In the genomic region with DNA sequence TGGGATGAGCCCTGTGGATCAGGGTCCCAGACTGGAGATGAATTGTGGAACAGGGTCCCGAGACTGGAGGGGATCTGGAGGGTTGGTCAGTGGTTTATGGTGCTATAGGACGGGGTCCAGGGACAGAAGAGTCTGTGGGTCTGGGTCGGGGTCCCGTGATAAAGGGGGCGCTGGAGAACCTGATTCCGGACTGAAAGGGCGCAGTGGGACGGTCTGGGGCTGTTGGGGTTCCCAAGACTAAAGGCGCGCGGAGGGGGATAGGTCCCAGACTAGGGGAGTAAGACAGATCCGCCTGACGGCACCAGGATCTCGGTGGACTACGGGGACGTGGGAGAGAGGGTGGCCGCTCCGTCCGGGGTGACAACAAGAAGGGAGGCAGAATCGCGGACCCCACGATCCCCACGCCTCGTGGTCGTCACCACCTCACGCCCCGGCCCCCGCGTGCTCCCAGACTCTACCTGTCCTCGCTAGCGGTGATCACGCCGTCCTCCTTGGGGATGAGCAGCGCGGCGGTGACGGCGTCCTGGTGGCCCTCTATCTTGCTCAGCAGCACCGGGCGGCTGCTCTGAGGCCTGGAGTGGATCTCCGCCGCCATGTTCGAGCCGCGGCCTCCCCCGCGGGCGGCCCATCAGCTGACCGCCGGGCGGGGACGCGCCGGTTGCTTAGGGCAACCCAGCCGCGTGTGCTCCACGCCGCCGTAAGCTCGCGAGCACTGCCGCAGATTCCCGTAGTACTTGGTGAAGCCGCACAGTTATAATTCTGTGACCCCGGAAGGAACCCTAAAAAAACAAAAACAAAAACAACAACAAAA, we compare ENCODE assay signal across 8 mouse cellular contexts. TPM values are rescaled to one million over a fixed set of nuclear protein-coding genes. Genes with fewer than 3 reads are reported as not detected.
A peak's percentile ranks its signal among the peaks of the same experiment; 100 is the strongest.
DNase-seq lines count a peak whose midpoint lies in the region; ATAC-seq and TF ChIP-seq lines count a peak whose summit lies in the region.

No protein-coding gene starts in this region.

- peak; percentile 87 for ATAC-seq in heart, embryonic 13.5 days (ENCODE audit: extremely low read depth, insufficient number of reproducible peaks, low FRiP score, low TSS enrichment)
- ATAC-seq in kidney, postnatal 0 days (replicated peaks; ENCODE audit: low FRiP score, low read depth): peak; percentile 93
- ATAC-seq in liver, embryonic 12.5 days: peak; percentile 93
- ATAC-seq in stomach, embryonic 14.5 days (ENCODE audit: insufficient number of reproducible peaks, insufficient read depth, low FRiP score, low read depth): peak; percentile 95

- peak overlapping the region; percentile 56; the same call in 1 of the 2 replicates for H3K27ac ChIP-seq in heart, embryonic 13.5 days (replicated peaks)
- peak overlapping the region; percentile 43; the same call in 1 of the 2 replicates for H3K27ac ChIP-seq in kidney, postnatal 0 days
- no peak overlapping the region; the same call in 1 of the 2 replicates for H3K27ac ChIP-seq in liver, embryonic 12.5 days
- no peak overlapping the region for H3K27ac ChIP-seq in stomach, embryonic 14.5 days (ENCODE audit: low read length)

- under 1% methylated on average over 58 of the region's 65 CpGs for WGBS in heart, embryonic 13.5 days
- under 1% methylated on average over 65 of the region's 65 CpGs for WGBS in kidney, postnatal 0 days
- under 1% methylated on average over 65 of the region's 65 CpGs for WGBS in liver, embryonic 12.5 days (ENCODE audit: insufficient replicate concordance)
- WGBS in stomach, embryonic 14.5 days: under 1% methylated on average over 65 of the region's 65 CpGs

- peak overlapping the region; percentile 97 for H3K9ac ChIP-seq in heart, embryonic 13.5 days
- peak overlapping the region; percentile 70 for H3K9ac ChIP-seq in kidney, postnatal 0 days (ENCODE audit: low read depth, low read length)
- peak overlapping the region; percentile 85 for H3K9ac ChIP-seq in liver, embryonic 12.5 days
- H3K9ac ChIP-seq in stomach, embryonic 14.5 days (replicated peaks; ENCODE audit: low read depth, low read length): peak overlapping the region; percentile 71

- H3K4me3 ChIP-seq in erythroblast, embryonic 14.5 days (replicated peaks): peak overlapping the region; percentile 72
- H3K4me3 ChIP-seq in heart, embryonic 13.5 days: peak overlapping the region; percentile 93
- H3K4me3 ChIP-seq in kidney, postnatal 0 days (replicated peaks; ENCODE audit: low read depth, low read length): peak overlapping the region; percentile 66
- H3K4me3 ChIP-seq in liver, embryonic 12.5 days: peak overlapping the region; percentile 83
- H3K4me3 ChIP-seq in stomach, embryonic 14.5 days (ENCODE audit: low read depth, low read length): peak overlapping the region; percentile 85

- TF ChIP-seq CTCF in kidney, postnatal 0 days (IDR thresholded peaks at IDR 0.05; ENCODE audit: low read depth): no peak

- peak; percentile 87 for DNase-seq in CD4-positive, CD25-positive, alpha-beta regulatory T cell, adult 2 months (ENCODE audit: low read depth, low spot score)
- peak; percentile 79 for DNase-seq in brain, embryonic 18.5 days (ENCODE audit: low read depth, low spot score)
- peak; percentile 91 for DNase-seq in kidney, postnatal 0 days (ENCODE audit: low spot score)
- peak; percentile 64 to 77 for DNase-seq in natural killer cell, adult 2 months (ENCODE audit: low spot score in 2 of 2)

- peak overlapping the region; percentile 92 for H3K4me2 ChIP-seq in heart, embryonic 13.5 days
- H3K4me2 ChIP-seq in kidney, postnatal 0 days (ENCODE audit: low read length): peak overlapping the region; percentile 63
- peak overlapping the region; percentile 86 for H3K4me2 ChIP-seq in liver, embryonic 12.5 days
- H3K4me2 ChIP-seq in stomach, embryonic 14.5 days (replicated peaks; ENCODE audit: low read depth, low read length): peak overlapping the region; percentile 85

- no peaks in the 10 kb centered on the region for H3K36me3 ChIP-seq in erythroblast, embryonic 14.5 days (ENCODE audit: control insufficient read depth)
- no peaks in the 10 kb centered on the region for H3K36me3 ChIP-seq in heart, embryonic 13.5 days
- no peaks in the 10 kb centered on the region for H3K36me3 ChIP-seq in kidney, postnatal 0 days (ENCODE audit: insufficient read depth, low read length)
- H3K36me3 ChIP-seq in liver, embryonic 12.5 days: no peaks in the 10 kb centered on the region
- H3K36me3 ChIP-seq in stomach, embryonic 14.5 days (ENCODE audit: control insufficient read depth, insufficient read depth, low read length): no peaks in the 10 kb centered on the region

- peaks cover 37% of the 10 kb centered on the region for H3K4me1 ChIP-seq in erythroblast, embryonic 14.5 days (ENCODE audit: control insufficient read depth)
- peaks cover 50% of the 10 kb centered on the region for H3K4me1 ChIP-seq in heart, embryonic 13.5 days
- no peaks in the 10 kb centered on the region; the same call in 1 of the 2 replicates for H3K4me1 ChIP-seq in kidney, postnatal 0 days (replicated peaks; ENCODE audit: insufficient read depth, low read length)
- peaks cover 49% of the 10 kb centered on the region for H3K4me1 ChIP-seq in liver, embryonic 12.5 days
- H3K4me1 ChIP-seq in stomach, embryonic 14.5 days (ENCODE audit: control insufficient read depth, insufficient read depth, low read length): peaks cover 8% of the 10 kb centered on the region; the same call in 1 of the 2 replicates

- no peaks in the 10 kb centered on the region for H3K27me3 ChIP-seq in erythroblast, embryonic 14.5 days (ENCODE audit: control insufficient read depth)
- no peaks in the 10 kb centered on the region for H3K27me3 ChIP-seq in heart, embryonic 13.5 days (replicated peaks)
- H3K27me3 ChIP-seq in kidney, postnatal 0 days (ENCODE audit: insufficient read depth, low read length): no peaks in the 10 kb centered on the region
- H3K27me3 ChIP-seq in liver, embryonic 12.5 days (replicated peaks): no peaks in the 10 kb centered on the region
- H3K27me3 ChIP-seq in stomach, embryonic 14.5 days (ENCODE audit: control insufficient read depth, insufficient read depth, low read length): no peaks in the 10 kb centered on the region

- no peaks in the 10 kb centered on the region for H3K9me3 ChIP-seq in erythroblast, embryonic 14.5 days (ENCODE audit: control insufficient read depth, low read length)
- H3K9me3 ChIP-seq in heart, embryonic 13.5 days: no peaks in the 10 kb centered on the region
- no peaks in the 10 kb centered on the region for H3K9me3 ChIP-seq in kidney, postnatal 0 days (replicated peaks; ENCODE audit: low read length)
- H3K9me3 ChIP-seq in liver, embryonic 12.5 days (replicated peaks): no peaks in the 10 kb centered on the region
- H3K9me3 ChIP-seq in stomach, embryonic 14.5 days (ENCODE audit: control insufficient read depth, low read depth, low read length): no peaks in the 10 kb centered on the region

RNA-seq across cellular contexts. Expression of gene Mrpl44, which starts 14.5 kb away (rescaled TPM):
- polyA plus RNA-seq in erythroblast, embryonic 14.5 days (2012): 1.0 and 1.2 TPM in 2 replicates
- 43.3 and 49.1 TPM in 2 replicates for polyA plus RNA-seq in heart, embryonic 13.5 days (2015; fragmentation: Nextera tagmentation; extraction: Ambion mirVana)
- polyA plus RNA-seq in kidney, postnatal 0 days (2015; fragmentation: Nextera tagmentation; extraction: Ambion mirVana): 63.7 and 63.8 TPM in 2 replicates
- 35.0 and 35.4 TPM in 2 replicates for polyA plus RNA-seq in liver, embryonic 12.5 days (2016; fragmentation: Nextera tagmentation; extraction: Ambion mirVana)
- 47.2 and 48.5 TPM in 2 replicates for polyA plus RNA-seq in stomach, embryonic 14.5 days (2014; fragmentation: Nextera tagmentation; extraction: Ambion mirVana)

RNA-seq across cellular contexts. Expression of gene Wdfy1, which starts 14.6 kb away (rescaled TPM):
- 0.52 and 0.58 TPM in 2 replicates for polyA plus RNA-seq in erythroblast, embryonic 14.5 days (2012)
- polyA plus RNA-seq in heart, embryonic 13.5 days (2015; fragmentation: Nextera tagmentation; extraction: Ambion mirVana): 30.1 and 31.8 TPM in 2 replicates
- polyA plus RNA-seq in kidney, postnatal 0 days (2015; fragmentation: Nextera tagmentation; extraction: Ambion mirVana): 48.4 and 49.2 TPM in 2 replicates
- polyA plus RNA-seq in liver, embryonic 12.5 days (2016; fragmentation: Nextera tagmentation; extraction: Ambion mirVana): 16.2 and 16.5 TPM in 2 replicates
- polyA plus RNA-seq in stomach, embryonic 14.5 days (2014; fragmentation: Nextera tagmentation; extraction: Ambion mirVana): 39.7 and 40.5 TPM in 2 replicates

Comparison
In these comparisons a context has a peak if more than half of its experiments do, and no peak if none do; other contexts are left out.
1. H3K27ac ChIP-seq: peak in heart, embryonic 13.5 days (single experiment) and kidney, postnatal 0 days (single experiment); none in liver, embryonic 12.5 days (single experiment) and stomach, embryonic 14.5 days (single experiment).
2. RNA of gene Mrpl44, which starts 14.5 kb away (polyA plus RNA-seq): 63.7 to 63.8 TPM in kidney, postnatal 0 days, 47.2 to 48.5 TPM in stomach, embryonic 14.5 days, 43.3 to 49.1 TPM in heart, embryonic 13.5 days and 35.0 to 35.4 TPM in liver, embryonic 12.5 days; 1.0 to 1.2 TPM in erythroblast, embryonic 14.5 days; every median in the first group is over 10 times any median in the second.
3. RNA of gene Wdfy1, which starts 14.6 kb away (polyA plus RNA-seq): 48.4 to 49.2 TPM in kidney, postnatal 0 days, 39.7 to 40.5 TPM in stomach, embryonic 14.5 days, 30.1 to 31.8 TPM in heart, embryonic 13.5 days and 16.2 to 16.5 TPM in liver, embryonic 12.5 days; 0.52 to 0.58 TPM in erythroblast, embryonic 14.5 days; every median in the first group is over 10 times any median in the second.
4. Peak in every context shown above with its lines, with median percentiles within 50 percentile points of each other: DNase-seq, H3K4me3 ChIP-seq, ATAC-seq, H3K4me2 ChIP-seq and H3K9ac ChIP-seq.